Mouse (Mus musculus) ES-Bruce4 (cell line): ENCODE results near the gene Ints11.

ENCODE experiments used
- CTCF ChIP-seq: IDR thresholded peaks from one replicate; pipeline ENCODE4 v1.8.1; 2011; ENCODE audit warnings: low read depth, low read length
- EP300 ChIP-seq: IDR thresholded peaks from 2 replicates; pipeline ENCODE4 v1.6.1; 2011; ENCODE audit warnings: low read depth, low read length; ENCODE audit not compliant: insufficient read depth

- no peak for TF ChIP-seq EP300
- TF ChIP-seq CTCF = no peak
These were observed 17.4 kb upstream of the Ints11 start for GRCm38 (mm10) chr4:155851951-155852411.
